Mouse (Mus musculus): ENCODE results near the gene Nbeal2. TPM values are rescaled to one million over a fixed set of nuclear protein-coding genes. Genes with fewer than 3 reads are reported as not detected.

The Nbeal2 gene
- total and polyA plus RNA-seq, 2 experiments from 2014 or later = 1.8 to 11.5 TPM

GRCm38 (mm10) chr9:110678886-110679285, 24.9 kb upstream of the Nbeal2 start:
- no peak for DNase-seq (ENCODE audit: low spot score)
- H3K4me3 ChIP-seq (ENCODE audit: low read length) = no peak overlapping the region
- WGBS = 72% methylated on average over 5 of the region's 5 CpGs
- H3K27me3 ChIP-seq (ENCODE audit: insufficient read depth, low read length) = no peaks in the 10 kb centered on the region
- no peak for TF ChIP-seq CTCF (IDR thresholded peaks at IDR 0.05; ENCODE audit: low read depth)
- peaks cover 13% of the 10 kb centered on the region; the same call in 1 of the 2 replicates for H3K4me1 ChIP-seq (ENCODE audit: insufficient read depth, low read length)
- no peak overlapping the region for H3K4me2 ChIP-seq (ENCODE audit: low read depth, low read length)
- no peak for ATAC-seq
- no peaks in the 10 kb centered on the region for H3K9me3 ChIP-seq (ENCODE audit: low read length)
- H3K36me3 ChIP-seq (ENCODE audit: insufficient read depth, low read length) = no peaks in the 10 kb centered on the region
- no peak overlapping the region for H3K9ac ChIP-seq (replicated peaks; ENCODE audit: low read length)
- no peak overlapping the region for H3K27ac ChIP-seq

DNA sequence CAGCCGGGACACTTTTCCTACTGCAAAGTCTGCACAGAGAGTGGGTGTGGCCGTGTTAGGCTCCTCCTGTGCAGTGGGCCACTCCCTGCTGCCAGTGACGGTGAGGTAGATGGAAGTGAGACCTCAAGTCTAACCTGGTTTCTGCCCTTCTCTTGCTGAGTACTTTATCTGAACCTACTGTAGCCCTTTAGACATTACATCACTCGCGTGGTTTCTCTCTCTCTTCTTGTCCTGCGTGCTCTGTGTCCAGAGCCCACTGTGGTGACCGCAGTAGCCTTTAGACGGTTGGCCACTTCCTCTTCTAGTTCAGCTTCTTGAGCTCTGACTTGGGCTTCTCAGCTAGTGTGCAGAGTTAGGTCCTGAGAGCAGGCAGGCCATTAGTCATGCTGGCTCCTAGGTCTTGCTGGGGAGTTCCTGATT, 22.5 kb upstream of the Nbeal2 start:
- H3K4me2 ChIP-seq (ENCODE audit: low read depth, low read length) = no peak overlapping the region
- no peaks in the 10 kb centered on the region for H3K4me1 ChIP-seq (ENCODE audit: insufficient read depth, low read length)
- DNase-seq (ENCODE audit: low spot score) (no peak), ATAC-seq (no peak)
- no peaks in the 10 kb centered on the region for H3K27me3 ChIP-seq (ENCODE audit: insufficient read depth, low read length)
- H3K27ac ChIP-seq = no peak overlapping the region
- no peak overlapping the region for H3K4me3 ChIP-seq (ENCODE audit: low read length)
- no peaks in the 10 kb centered on the region for H3K9me3 ChIP-seq (ENCODE audit: low read length)
- H3K36me3 ChIP-seq (ENCODE audit: insufficient read depth, low read length) = no peaks in the 10 kb centered on the region
- no peak for TF ChIP-seq CTCF (IDR thresholded peaks at IDR 0.05; ENCODE audit: low read depth)
- H3K9ac ChIP-seq (replicated peaks; ENCODE audit: low read length) = no peak overlapping the region
- WGBS = 96% methylated on average over 8 of the region's 8 CpGs

- Histone ChIP-seq H3K4me3 (ENCODE audit: low read length) (no peak overlapping the region), H3K27me3 (ENCODE audit: insufficient read depth, low read length) (no peaks in the 10 kb centered on the region), H3K4me2 (ENCODE audit: low read depth, low read length) (no peak overlapping the region), H3K4me1 (ENCODE audit: insufficient read depth, low read length) (no peaks in the 10 kb centered on the region), H3K9me3 (ENCODE audit: low read length) (no peaks in the 10 kb centered on the region), H3K9ac (replicated peaks; ENCODE audit: low read length) (peak overlapping the region; percentile 38; the same call in 1 of the 2 replicates), H3K36me3 (ENCODE audit: insufficient read depth, low read length) (no peaks in the 10 kb centered on the region), H3K27ac (peak overlapping the region; percentile 72)
- DNase-seq (ENCODE audit: low spot score) (peak; percentile 38), ATAC-seq (peak; percentile 24; the same call in 1 of the 2 replicates)
- TF ChIP-seq CTCF (IDR thresholded peaks at IDR 0.05; ENCODE audit: low read depth) = no peak
- WGBS = 35% methylated on average over 10 of the region's 10 CpGs
These were observed 19.3 kb upstream of the Nbeal2 start for GRCm38 (mm10) chr9:110673107-110673752.

GRCm38 (mm10) chr9:110672462-110673106, 18.6 kb upstream of the Nbeal2 start:
- 54% methylated on average over 7 of the region's 7 CpGs for WGBS
- no peak overlapping the region for H3K4me3 ChIP-seq (ENCODE audit: low read length)
- peak; percentile 67 for ATAC-seq
- peak; percentile 40 for DNase-seq (ENCODE audit: low spot score)
- no peaks in the 10 kb centered on the region for H3K9me3 ChIP-seq (ENCODE audit: low read length)
- no peaks in the 10 kb centered on the region for H3K4me1 ChIP-seq (ENCODE audit: insufficient read depth, low read length)
- H3K27ac ChIP-seq = peak overlapping the region; percentile 72; the same call in 1 of the 2 replicates
- no peaks in the 10 kb centered on the region for H3K27me3 ChIP-seq (ENCODE audit: insufficient read depth, low read length)
- no peaks in the 10 kb centered on the region for H3K36me3 ChIP-seq (ENCODE audit: insufficient read depth, low read length)
- H3K4me2 ChIP-seq (ENCODE audit: low read depth, low read length) = no peak overlapping the region
- peak; percentile 76 for TF ChIP-seq CTCF (IDR thresholded peaks at IDR 0.05; ENCODE audit: low read depth)
- no peak overlapping the region for H3K9ac ChIP-seq (replicated peaks; ENCODE audit: low read length)

- Histone ChIP-seq H3K4me1 (ENCODE audit: insufficient read depth, low read length) (no peaks in the 10 kb centered on the region), H3K9ac (replicated peaks; ENCODE audit: low read length) (no peak overlapping the region), H3K4me2 (ENCODE audit: low read depth, low read length) (no peak overlapping the region), H3K36me3 (ENCODE audit: insufficient read depth, low read length) (no peaks in the 10 kb centered on the region), H3K27me3 (ENCODE audit: insufficient read depth, low read length) (no peaks in the 10 kb centered on the region), H3K9me3 (ENCODE audit: low read length) (no peaks in the 10 kb centered on the region), H3K27ac (no peak overlapping the region), H3K4me3 (ENCODE audit: low read length) (no peak overlapping the region)
- DNase-seq (ENCODE audit: low spot score) = no peak
- no peak for TF ChIP-seq CTCF (IDR thresholded peaks at IDR 0.05; ENCODE audit: low read depth)
- 88% methylated on average over 5 of the region's 5 CpGs for WGBS
- no peak for ATAC-seq
These were observed 15.8 kb upstream of the Nbeal2 start for GRCm38 (mm10) chr9:110669785-110670184.

DNA sequence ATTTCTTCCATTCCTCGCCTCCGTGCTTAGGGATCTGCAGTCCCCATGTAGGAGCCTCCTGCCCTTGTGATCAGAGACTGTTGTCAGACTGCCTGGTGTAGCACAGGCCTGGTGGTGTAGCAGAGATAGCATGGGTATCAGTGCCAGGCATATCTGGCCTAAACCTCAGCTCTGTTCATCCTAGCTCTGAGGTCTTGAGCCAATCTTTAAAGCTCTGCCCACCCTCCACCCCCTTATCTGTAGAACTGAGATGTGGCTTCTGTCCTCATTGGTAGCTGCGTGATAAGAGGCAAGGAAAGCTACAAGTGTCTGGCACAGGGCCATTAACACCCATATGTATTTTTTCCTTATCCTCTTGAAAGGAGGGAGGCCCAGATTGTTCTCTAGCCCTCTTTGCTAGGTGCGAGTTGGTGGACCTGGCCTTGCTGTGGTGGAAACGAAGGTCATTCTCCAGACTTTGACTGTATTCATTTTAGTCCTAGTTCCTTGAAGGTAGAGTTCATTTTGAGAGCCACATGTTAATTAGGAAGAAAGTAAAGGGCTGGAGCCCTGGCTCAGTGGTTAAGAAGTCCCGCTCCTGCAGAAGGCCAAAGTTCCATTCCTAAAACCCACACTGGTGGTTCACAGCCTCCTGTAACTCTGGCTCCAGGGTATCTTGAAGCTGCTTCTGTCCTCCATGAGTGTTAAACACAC, 14.8 kb upstream of the Nbeal2 start:
- Histone ChIP-seq H3K9me3 (ENCODE audit: low read length) (no peaks in the 10 kb centered on the region), H3K9ac (replicated peaks; ENCODE audit: low read length) (no peak overlapping the region), H3K4me1 (ENCODE audit: insufficient read depth, low read length) (no peaks in the 10 kb centered on the region), H3K36me3 (ENCODE audit: insufficient read depth, low read length) (no peaks in the 10 kb centered on the region), H3K27ac (no peak overlapping the region), H3K4me2 (ENCODE audit: low read depth, low read length) (no peak overlapping the region), H3K27me3 (ENCODE audit: insufficient read depth, low read length) (no peaks in the 10 kb centered on the region), H3K4me3 (ENCODE audit: low read length) (no peak overlapping the region)
- DNase-seq (ENCODE audit: low spot score) (no peak), ATAC-seq (no peak)
- 90% methylated on average over 6 of the region's 6 CpGs for WGBS
- no peak for TF ChIP-seq CTCF (IDR thresholded peaks at IDR 0.05; ENCODE audit: low read depth)

Data from hindbrain, postnatal 0 days (tissue).